Mouse (Mus musculus) lung, embryonic 14.5 days (tissue): ENCODE measurements around the gene Lrriq4. TPM values are rescaled to one million over a fixed set of nuclear protein-coding genes. Genes with fewer than 3 reads are reported as not detected.
"Not testable (repeated sequence)": the region's sequence is repeated elsewhere in the genome, so short reads cannot be mapped to it uniquely, and the experiment has no call there.

Source experiments
- ATAC-seq: fragments of 200-750 bp; cut with Nextera tagmentation; 2 replicates; pipeline ENCODE4 v1.8.0; 2017; ENCODE audit warnings: mild to moderate bottlenecking, moderate TSS enrichment, moderate library complexity; ENCODE audit not compliant: insufficient read depth
- DNase-seq: peaks from one replicate; pipeline ENCODE4 v3.0.0-alpha.2; 2015
- H3K27ac ChIP-seq: fragments of 300-500 bp; sonication (generic); 2 replicates; pipeline ENCODE4 v1.5.1; 2014; ENCODE audit warnings: low read depth, mild to moderate bottlenecking, moderate library complexity
- H3K27me3 ChIP-seq: fragments of 300-500 bp; sonication (generic); 2 replicates; pipeline ENCODE4 v1.6.1; 2014; ENCODE audit warnings: low read length, control low read depth; ENCODE audit not compliant: insufficient read depth
- H3K36me3 ChIP-seq: fragments of 300-500 bp; sonication (generic); 2 replicates; pipeline ENCODE4 v1.6.1; 2014; ENCODE audit warnings: control low read depth; ENCODE audit not compliant: insufficient read depth
- H3K4me1 ChIP-seq: fragments of 300-500 bp; sonication (generic); 2 replicates; pipeline ENCODE4 v1.6.1; 2014; ENCODE audit warnings: antibody characterized with exemption, control low read depth; ENCODE audit not compliant: insufficient read depth
- H3K4me2 ChIP-seq: fragments of 300-500 bp; sonication (generic); 2 replicates; pipeline ENCODE4 v1.6.1; 2014; ENCODE audit warnings: mild to moderate bottlenecking
- H3K4me3 ChIP-seq: fragments of 300-500 bp; sonication (generic); 2 replicates; pipeline ENCODE4 v1.5.1; 2014; ENCODE audit warnings: low read depth, low read length
- H3K9ac ChIP-seq: fragments of 300-500 bp; sonication (generic); 2 replicates; pipeline ENCODE4 v1.6.1; 2014
- H3K9me3 ChIP-seq: fragments of 300-500 bp; sonication (generic); 2 replicates; pipeline ENCODE4 v1.6.1; 2016; ENCODE audit warnings: low read depth, low read length, control low read depth
- CTCF ChIP-seq: IDR thresholded peaks from 2 replicates; pipeline ENCODE4 v1.5.1; 2016; ENCODE audit warnings: antibody characterized with exemption, low read depth
- WGBS: fragments of 180-500 bp; shearing (Covaris S2); extraction: QIAGEN DNeasy Blood & Tissue Kit; methylation state at CpG from one replicate; pipeline ENCODE4 v1.1.7; 2014; 5-methylcytosine and 5-hydroxymethylcytosine counted together
- polyA plus RNA-seq: library from polyadenylated mRNA; unstranded; fragments of >200 nt; fragmentation: Nextera tagmentation; extraction: Ambion mirVana; gene quantifications from 2 replicates; pipeline ENCODE4 v1.2.1, GENCODE M21; 2014

The Lrriq4 gene
- polyA plus RNA-seq, 1 experiment from 2014 or later: not detected

GRCm38 (mm10) chr3:30658486-30658885 lies 14.2 kb downstream of the Lrriq4 start:
- Histone ChIP-seq H3K9me3 (no peaks in the 10 kb centered on the region), H3K4me3 (no peak overlapping the region), H3K27ac (no peak overlapping the region), H3K27me3 (no peaks in the 10 kb centered on the region), H3K36me3 (no peaks in the 10 kb centered on the region), H3K4me2 (no peak overlapping the region), H3K4me1 (no peaks in the 10 kb centered on the region), H3K9ac (no peak overlapping the region)
- WGBS: 76% methylated on average over 9 of the region's 9 CpGs
- DNase-seq (no peak), ATAC-seq (no peak)
- TF ChIP-seq CTCF: no peak

- H3K4me3 ChIP-seq: no peak overlapping the region
These were observed 38.9 kb downstream of the Lrriq4 start for GRCm38 (mm10) chr3:30683190-30683589.

GRCm38 (mm10) chr3:30687216-30687615 lies 42.9 kb downstream of the Lrriq4 start:
- ATAC-seq: peak; percentile 83; the same call in 1 of the 2 replicates
- Histone ChIP-seq H3K4me1 (no peaks in the 10 kb centered on the region), H3K4me2 (no peak overlapping the region), H3K27me3 (no peaks in the 10 kb centered on the region), H3K9ac (no peak overlapping the region), H3K36me3 (no peaks in the 10 kb centered on the region), H3K4me3 (no peak overlapping the region), H3K27ac (no peak overlapping the region), H3K9me3 (no peaks in the 10 kb centered on the region)
- 44% methylated on average over 3 of the region's 3 CpGs for WGBS
- no peak for TF ChIP-seq CTCF
- peak; percentile 78 for DNase-seq

More at GRCm38 (mm10) chr3:30683190-30683589, 38.9 kb downstream of the Lrriq4 start:
- H3K27me3 ChIP-seq: no peaks in the 10 kb centered on the region
- no peak overlapping the region for H3K4me2 ChIP-seq
- ATAC-seq (no peak), DNase-seq (no peak)
- no peaks in the 10 kb centered on the region for H3K36me3 ChIP-seq
- no peak overlapping the region for H3K9ac ChIP-seq
- no peaks in the 10 kb centered on the region for H3K9me3 ChIP-seq
- TF ChIP-seq CTCF: no peak
- H3K27ac ChIP-seq: no peak overlapping the region
- H3K4me1 ChIP-seq: no peaks in the 10 kb centered on the region
- WGBS: 70% methylated on average over 6 of the region's 6 CpGs

GRCm38 (mm10) chr3:30690976-30691375 lies 46.7 kb downstream of the Lrriq4 start:
- 33% methylated on average over 7 of the region's 7 CpGs for WGBS
- TF ChIP-seq CTCF: no peak
- no peak overlapping the region for H3K4me2 ChIP-seq

GRCm38 (mm10) chr3:30695661-30696060 lies 51.4 kb downstream of the Lrriq4 start:
- H3K36me3 ChIP-seq: no peaks in the 10 kb centered on the region
- no peak for TF ChIP-seq CTCF
- no peak overlapping the region for H3K27ac ChIP-seq
- no peak for DNase-seq
- H3K9ac ChIP-seq: no peak overlapping the region
- H3K4me3 ChIP-seq: no peak overlapping the region
- ATAC-seq: no peak
- no peaks in the 10 kb centered on the region for H3K4me1 ChIP-seq
- 92% methylated on average over 2 of the region's 2 CpGs for WGBS
- H3K27me3 ChIP-seq: no peaks in the 10 kb centered on the region
- no peaks in the 10 kb centered on the region for H3K9me3 ChIP-seq
- H3K4me2 ChIP-seq: no peak overlapping the region

More at GRCm38 (mm10) chr3:30690976-30691375, 46.7 kb downstream of the Lrriq4 start:
- Histone ChIP-seq H3K9ac (no peak overlapping the region), H3K27ac (no peak overlapping the region), H3K36me3 (no peaks in the 10 kb centered on the region), H3K27me3 (no peaks in the 10 kb centered on the region), H3K4me3 (no peak overlapping the region), H3K9me3 (no peaks in the 10 kb centered on the region), H3K4me1 (no peaks in the 10 kb centered on the region)
- ATAC-seq (no peak), DNase-seq (no peak)

- Histone ChIP-seq H3K9me3 (no peaks in the 10 kb centered on the region), H3K4me1 (no peaks in the 10 kb centered on the region), H3K4me2 (no peak overlapping the region), H3K36me3 (no peaks in the 10 kb centered on the region), H3K27ac (no peak overlapping the region), H3K9ac (no peak overlapping the region), H3K4me3 (no peak overlapping the region), H3K27me3 (no peaks in the 10 kb centered on the region)
- ATAC-seq: peak; percentile 44; the same call in 1 of the 2 replicates
- TF ChIP-seq CTCF: peak; percentile 88
- peak; percentile 83 for DNase-seq
- WGBS: 12% methylated on average over 2 of the region's 2 CpGs
These were observed 52.0 kb downstream of the Lrriq4 start for GRCm38 (mm10) chr3:30696346-30696745.

GRCm38 (mm10) chr3:30697891-30698290 lies 53.6 kb downstream of the Lrriq4 start:
- no peak for ATAC-seq
- H3K4me1 ChIP-seq: no peaks in the 10 kb centered on the region
- no peaks in the 10 kb centered on the region for H3K36me3 ChIP-seq
- 40% methylated on average over 4 of the region's 4 CpGs for WGBS
- H3K9ac ChIP-seq: no peak overlapping the region
- DNase-seq: no peak
- no peak overlapping the region for H3K27ac ChIP-seq
- H3K4me2 ChIP-seq: no peak overlapping the region
- H3K4me3 ChIP-seq: no peak overlapping the region
- H3K27me3 ChIP-seq: no peaks in the 10 kb centered on the region
- no peak for TF ChIP-seq CTCF
- H3K9me3 ChIP-seq: no peaks in the 10 kb centered on the region

GRCm38 (mm10) chr3:30699711-30700505 lies 55.6 kb downstream of the Lrriq4 start, which contains the start of gene Lrrc31:
Gene Lrrc31, minus strand, starts transcription at chr3:30699843.
- not testable (repeated sequence) for ATAC-seq, H3K4me1 ChIP-seq, H3K9ac ChIP-seq, DNase-seq, H3K4me2 ChIP-seq, H3K9me3 ChIP-seq, H3K4me3 ChIP-seq, H3K27me3 ChIP-seq, H3K27ac ChIP-seq, H3K36me3 ChIP-seq
- 74% methylated on average over 6 of the region's 6 CpGs for WGBS
